Mouse (Mus musculus) olfactory bulb, adult 2 months (tissue): ENCODE measurements around the gene Gm5617. TPM values are rescaled to one million over a fixed set of nuclear protein-coding genes. Genes with fewer than 3 reads are reported as not detected.
A peak's percentile ranks its signal among the peaks of the same experiment; 100 is the strongest.
"Not testable (repeated sequence)": the region's sequence is repeated elsewhere in the genome, so short reads cannot be mapped to it uniquely, and the experiment has no call there.

Source experiments
- H3K27ac ChIP-seq: fragments of 200-500 bp; 2 replicates; pipeline ENCODE4 v1.5.1; 2012; ENCODE audit warnings: low read depth, low read length; ENCODE audit not compliant: insufficient read depth
- H3K4me1 ChIP-seq: fragments of 200-500 bp; 2 replicates; pipeline ENCODE4 v1.6.1; 2012; ENCODE audit warnings: low read length; ENCODE audit not compliant: control insufficient read depth, insufficient read depth
- H3K4me3 ChIP-seq: fragments of 200-500 bp; 2 replicates; pipeline ENCODE4 v1.5.1; 2012; ENCODE audit warnings: mild to moderate bottlenecking, low read depth, low read length, moderate library complexity; ENCODE audit not compliant: insufficient read depth
- CTCF ChIP-seq: fragments of 200-500 bp; IDR thresholded peaks from 2 replicates; pipeline ENCODE4 v1.5.1; 2012; ENCODE audit warnings: low read depth, mild to moderate bottlenecking, low read length, moderate library complexity; ENCODE audit not compliant: insufficient read depth
- POLR2A ChIP-seq: fragments of 200-500 bp; IDR thresholded peaks from 2 replicates; pipeline ENCODE4 v1.6.1; 2012; ENCODE audit warnings: mild to moderate bottlenecking, low read depth, low read length, moderate library complexity; ENCODE audit not compliant: insufficient read depth
- WGBS: fragments of 180-500 bp; shearing (Covaris S2); methylation state at CpG from one replicate; pipeline ENCODE4 v1.1.7; 2018; 5-methylcytosine and 5-hydroxymethylcytosine counted together
- polyA plus RNA-seq: library from polyadenylated mRNA; stranded (reverse); fragments of >200 nt; gene quantifications from 2 replicates; pipeline ENCODE4 v1.2.4, GENCODE M21; 2012; ENCODE audit warnings: low replicate concordance; ENCODE audit not compliant: missing spikeins, insufficient read depth, insufficient read length

The Gm5617 gene
- polyA plus RNA-seq, 1 experiment: not detected

DNA sequence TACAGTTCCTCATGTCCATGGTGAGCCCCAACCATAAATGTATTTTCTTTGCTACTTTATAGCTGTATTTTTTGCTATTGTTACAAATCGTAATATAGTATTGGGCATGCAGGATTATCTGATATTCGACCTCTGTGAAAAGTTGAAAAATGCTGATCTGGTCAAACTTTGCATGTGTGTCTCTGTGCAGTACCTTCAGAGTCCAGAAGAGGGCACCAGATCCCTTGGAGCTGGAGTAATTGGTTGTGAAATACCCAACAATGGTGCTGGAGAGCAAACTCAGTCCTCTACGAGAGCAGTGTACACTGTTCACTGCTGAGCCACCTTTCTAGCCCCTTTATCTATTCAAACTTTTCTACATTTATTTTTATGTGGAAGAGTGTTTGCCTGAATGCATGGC is 28.4 kb upstream of the Gm5617 start:
- Histone ChIP-seq H3K27ac (no peak overlapping the region), H3K4me1 (no peaks in the 10 kb centered on the region), H3K4me3 (no peak overlapping the region)
- TF ChIP-seq CTCF: no peak
- no peak for TF ChIP-seq POLR2A
- WGBS: 65% methylated on average over 3 of the region's 3 CpGs

DNA sequence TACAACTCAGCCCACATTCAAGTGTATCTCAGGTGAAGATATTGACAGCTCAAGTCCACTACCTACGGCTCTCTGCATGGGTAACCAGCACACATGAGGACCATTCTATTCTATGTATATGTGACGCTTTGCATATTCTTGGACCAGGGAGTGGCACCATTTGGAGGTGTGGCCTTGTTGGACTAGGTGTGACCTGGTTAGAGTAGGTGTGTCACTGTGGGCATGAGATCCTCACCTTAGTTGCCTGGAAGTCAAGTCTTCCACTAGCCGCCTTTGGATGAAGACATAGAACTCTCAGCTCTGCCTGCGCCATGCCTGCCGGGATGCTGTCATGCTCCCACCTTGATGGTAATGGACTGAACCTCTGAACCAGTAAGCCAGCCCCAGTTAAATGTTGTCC is 27.8 kb upstream of the Gm5617 start:
- WGBS: 99% methylated on average over 5 of the region's 5 CpGs
- not testable (repeated sequence) for H3K27ac ChIP-seq, H3K4me3 ChIP-seq, H3K4me1 ChIP-seq

DNA sequence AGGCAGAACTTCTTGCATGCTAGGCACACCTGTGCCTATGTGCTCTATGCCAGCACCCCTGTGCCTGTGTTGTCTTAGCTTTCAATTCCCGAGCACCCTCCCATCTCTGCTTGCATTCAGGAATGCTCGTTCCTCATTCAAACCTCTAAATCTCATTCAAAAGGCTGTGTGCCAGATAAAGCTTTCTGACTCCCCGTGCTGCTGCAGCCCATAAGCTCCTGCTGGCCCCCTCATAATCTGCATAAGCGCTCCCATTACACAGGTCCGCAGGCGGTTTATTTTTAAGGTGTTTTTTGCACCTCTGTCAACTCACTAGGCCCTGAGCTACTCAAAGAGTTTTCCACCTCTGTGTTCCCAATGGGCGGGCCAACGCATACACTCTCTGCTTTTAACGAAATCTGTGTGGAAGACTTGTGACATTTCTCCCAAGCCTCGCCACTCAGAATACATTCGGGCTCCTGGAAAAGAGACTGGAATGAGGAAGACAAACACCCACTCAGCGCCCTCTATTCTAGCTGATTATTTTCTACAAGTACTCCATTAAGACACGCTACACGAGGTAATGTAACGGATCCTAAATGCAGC is 22.7 kb upstream of the Gm5617 start:
- TF ChIP-seq POLR2A: no peak
- TF ChIP-seq CTCF: no peak
- WGBS: 70% methylated on average over 15 of the region's 15 CpGs
- no peak overlapping the region for H3K4me3 ChIP-seq
- H3K27ac ChIP-seq: no peak overlapping the region
- no peaks in the 10 kb centered on the region for H3K4me1 ChIP-seq

DNA sequence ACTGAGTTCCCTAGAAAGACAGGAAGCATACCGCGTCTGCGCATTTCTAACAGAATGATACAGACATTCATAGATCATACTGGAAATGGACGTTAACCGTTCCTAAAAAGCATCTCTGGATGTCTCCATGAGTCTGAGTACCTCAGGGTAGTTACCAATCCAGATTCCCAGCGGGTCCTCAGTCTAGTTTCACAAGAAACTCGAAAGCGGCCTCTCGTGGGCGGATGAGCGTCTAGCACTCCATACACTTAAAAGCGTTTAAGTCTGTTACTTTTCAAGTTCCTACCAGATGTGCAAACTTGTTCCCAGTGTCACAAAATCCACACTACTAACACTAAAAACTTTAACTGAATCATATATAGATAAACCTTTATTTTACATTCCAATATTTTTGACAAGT is 22.1 kb upstream of the Gm5617 start:
- no peaks in the 10 kb centered on the region for H3K4me1 ChIP-seq
- no peak overlapping the region for H3K27ac ChIP-seq
- 88% methylated on average over 12 of the region's 12 CpGs for WGBS
- no peak overlapping the region for H3K4me3 ChIP-seq
- no peak for TF ChIP-seq CTCF
- TF ChIP-seq POLR2A: no peak

DNA sequence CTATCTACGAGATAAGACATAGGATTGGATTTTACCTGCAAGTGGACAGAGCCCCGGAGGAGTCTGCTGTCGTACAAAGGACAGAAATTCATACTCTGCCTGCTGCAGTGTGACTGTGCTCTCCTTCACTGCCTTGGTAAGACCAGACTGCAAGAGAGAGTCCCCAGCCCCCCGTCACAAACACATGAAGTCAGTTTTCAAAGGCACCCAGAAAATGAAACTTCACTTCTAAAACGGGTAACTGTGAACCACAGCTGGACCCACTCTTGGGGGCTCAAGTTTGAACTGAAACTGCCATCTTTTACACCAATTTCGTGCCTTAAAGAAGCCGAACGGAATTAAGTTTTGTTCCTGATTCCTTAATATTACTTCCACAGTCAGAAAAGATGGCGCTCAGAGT is 20.9 kb upstream of the Gm5617 start:
- no peak for TF ChIP-seq POLR2A
- no peak for TF ChIP-seq CTCF
- no peaks in the 10 kb centered on the region for H3K4me1 ChIP-seq
- H3K27ac ChIP-seq: no peak overlapping the region
- no peak overlapping the region for H3K4me3 ChIP-seq
- 97% methylated on average over 9 of the region's 9 CpGs for WGBS

DNA sequence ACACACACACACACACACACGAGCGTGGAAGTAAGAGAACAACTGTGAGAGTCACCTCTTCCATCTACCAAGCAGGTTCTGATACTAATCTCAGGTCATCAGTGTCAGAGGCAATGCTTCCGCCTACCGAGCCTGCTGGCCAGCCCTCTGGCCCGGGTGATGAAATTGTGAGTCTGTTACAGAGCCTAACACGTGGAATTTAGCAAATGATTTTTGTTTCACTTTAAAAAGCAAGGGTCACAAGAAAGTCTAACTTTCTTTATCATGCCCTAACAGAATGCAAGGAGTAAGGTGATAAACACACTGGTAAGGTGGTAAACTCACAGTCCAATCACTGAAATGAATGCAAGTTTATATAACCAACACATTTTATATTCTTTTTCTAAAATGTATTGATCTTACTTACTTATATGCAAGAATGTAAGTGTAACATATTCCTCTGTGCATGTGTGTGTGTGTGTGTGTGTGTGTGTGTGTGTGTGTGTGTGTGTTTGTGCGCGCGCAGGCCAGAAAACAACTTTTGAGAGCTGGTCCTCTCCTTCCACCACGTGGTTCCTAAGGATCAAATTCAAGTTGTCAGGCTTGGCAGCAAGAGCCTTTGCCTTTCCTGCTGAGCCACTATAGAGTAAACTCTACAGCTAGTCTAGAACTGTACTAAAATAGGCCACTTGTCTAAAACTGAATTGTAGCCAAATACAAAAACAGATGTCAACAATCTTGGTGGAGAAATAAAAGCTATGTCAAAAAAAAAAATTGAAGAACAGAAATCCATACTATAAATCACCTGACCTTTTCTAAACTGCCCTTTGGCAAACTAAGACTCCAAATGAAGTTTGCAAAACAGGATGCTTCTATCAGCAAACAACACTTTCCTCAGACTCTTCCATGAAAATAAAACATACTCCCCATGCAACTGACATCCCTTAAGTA is 18.7 kb upstream of the Gm5617 start:
- TF ChIP-seq POLR2A (no peak), CTCF (no peak)
- no peak overlapping the region for H3K4me3 ChIP-seq
- WGBS: 87% methylated on average over 10 of the region's 10 CpGs
- no peaks in the 10 kb centered on the region for H3K4me1 ChIP-seq
- H3K27ac ChIP-seq: no peak overlapping the region

DNA sequence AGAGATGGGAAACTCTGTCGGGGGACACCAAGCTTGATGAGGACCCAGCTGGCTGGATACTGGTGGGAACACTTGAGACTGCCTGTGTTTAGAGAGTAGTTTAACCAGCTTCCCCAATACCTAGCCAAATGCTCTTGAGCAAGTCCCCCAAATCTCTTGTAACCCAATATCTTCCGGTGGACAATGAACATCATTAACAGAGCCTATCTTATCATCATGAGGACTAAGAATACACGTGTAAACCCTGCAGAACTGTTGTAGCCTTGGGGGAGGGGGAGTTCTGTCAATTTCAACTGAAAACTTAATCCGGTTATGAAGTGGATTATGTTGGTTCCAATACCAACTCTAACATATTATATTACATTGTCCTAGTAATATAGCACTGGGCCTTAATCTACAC is 16.4 kb upstream of the Gm5617 start:
- Histone ChIP-seq H3K4me1 (no peaks in the 10 kb centered on the region), H3K4me3 (no peak overlapping the region), H3K27ac (no peak overlapping the region)
- WGBS: 89% methylated on average over 4 of the region's 4 CpGs
- no peak for TF ChIP-seq POLR2A
- TF ChIP-seq CTCF: no peak

DNA sequence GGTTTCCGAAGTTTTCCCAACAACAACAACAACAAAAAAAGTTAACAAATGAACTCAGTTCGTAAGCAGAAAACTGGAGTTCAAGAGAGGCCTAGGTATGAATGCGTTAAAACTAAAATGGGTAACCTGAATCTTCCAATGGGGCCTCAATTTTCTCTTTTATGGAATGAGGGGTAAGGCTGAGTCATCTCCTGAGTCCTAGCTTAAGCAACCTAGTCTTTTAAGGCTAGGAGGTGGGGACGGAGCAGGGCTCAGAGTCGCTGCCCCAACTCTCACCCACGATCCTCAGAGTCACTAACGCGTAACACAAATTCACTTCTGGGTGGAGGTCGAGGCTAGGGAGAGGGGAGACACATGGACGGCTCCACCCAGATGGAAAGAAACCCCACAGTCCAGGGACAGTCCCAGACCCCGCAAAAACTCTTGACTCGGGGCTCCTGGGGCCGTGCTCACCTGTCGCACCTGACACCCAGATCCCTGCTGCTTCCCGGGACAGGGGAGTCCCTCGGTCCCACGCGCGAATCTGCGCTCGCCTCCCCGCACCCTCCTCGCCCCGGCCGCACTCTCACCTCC is 15.3 kb upstream of the Gm5617 start:
- no peak for TF ChIP-seq POLR2A
- no peak for TF ChIP-seq CTCF
- H3K27ac ChIP-seq: no peak overlapping the region; the same call in 1 of the 2 replicates
- H3K4me1 ChIP-seq: no peaks in the 10 kb centered on the region
- peak overlapping the region; percentile 99 for H3K4me3 ChIP-seq
- WGBS: 6% methylated on average over 25 of the region's 25 CpGs

DNA sequence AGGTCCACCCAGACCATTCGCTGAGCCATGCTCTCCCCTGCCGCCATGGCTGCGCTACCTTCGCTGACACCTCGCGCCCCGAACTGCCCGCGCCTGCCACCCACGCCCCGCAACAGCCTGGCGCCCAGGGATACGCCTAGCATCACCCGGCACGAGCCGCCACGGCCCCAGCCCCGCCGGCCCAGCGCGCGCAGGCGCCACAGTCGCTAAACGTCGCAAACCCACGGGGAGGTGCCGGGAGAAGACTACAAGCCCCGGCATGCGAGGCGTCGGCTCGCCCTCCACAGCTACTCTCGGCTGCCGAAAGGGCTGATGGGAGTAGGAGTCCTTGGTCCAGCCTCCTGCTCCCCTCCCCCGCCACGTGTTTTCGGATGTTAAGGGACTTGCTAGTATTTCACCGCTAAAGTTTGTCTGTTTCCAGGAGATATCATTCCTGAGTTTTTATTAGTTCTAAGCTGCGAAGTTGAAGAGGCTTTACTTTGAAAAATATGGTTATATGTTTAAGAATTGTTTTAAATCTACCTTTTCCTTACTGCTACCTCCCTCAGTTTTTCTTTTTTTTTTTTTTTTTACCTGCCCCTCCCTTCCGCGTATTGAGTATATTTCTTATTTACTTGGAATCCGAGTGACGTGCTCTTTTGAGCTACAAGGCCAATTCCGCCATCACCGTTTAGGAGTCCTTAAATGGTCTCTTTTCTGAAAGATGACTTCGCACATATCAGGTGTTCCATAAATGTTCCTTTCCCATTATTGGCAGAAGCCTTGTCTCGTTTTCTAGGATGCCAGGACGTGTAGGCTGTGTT is 14.6 kb upstream of the Gm5617 start, which contains the start of gene Rexo2:
Gene Rexo2, minus strand, starts transcription at position 213 of the 803 bp plus-strand sequence.
- peak within 1 kb of the TSS; percentile 99 for H3K4me3 ChIP-seq
- no peak within 1 kb of the TSS; the same call in none of the 2 replicates for H3K27ac ChIP-seq
- H3K4me1 ChIP-seq: no peaks in the 10 kb centered on the region
- TF ChIP-seq CTCF (no peak), POLR2A (no peak)
- 1% methylated on average over 49 of the region's 49 CpGs for WGBS
